Mouse (Mus musculus) liver, embryonic 12.5 days (tissue): Measurements from ENCODE around the gene Snrpc. TPM values are rescaled to one million over a fixed set of nuclear protein-coding genes. Genes with fewer than 3 reads are reported as not detected.
"Not testable (repeated sequence)": the region's sequence is repeated elsewhere in the genome, so short reads cannot be mapped to it uniquely, and the experiment has no call there.

Experiments
- ATAC-seq: fragments of 200-750 bp; cut with Nextera tagmentation; 2 replicates; pipeline ENCODE4 v1.8.0; 2017; ENCODE audit warnings: moderate number of reproducible peaks, mild to moderate bottlenecking, moderate library complexity
- H3K27ac ChIP-seq: fragments of 300-500 bp; sonication (generic); 2 replicates; pipeline ENCODE4 v1.5.1; 2016; ENCODE audit warnings: mild to moderate bottlenecking
- H3K27me3 ChIP-seq: fragments of 300-500 bp; sonication (generic); replicated peaks from 2 replicates; pipeline ENCODE4 v1.6.1; 2016; ENCODE audit warnings: mild to moderate bottlenecking, moderate library complexity
- H3K36me3 ChIP-seq: fragments of 300-500 bp; sonication (generic); 2 replicates; pipeline ENCODE4 v1.6.1; 2016; ENCODE audit warnings: mild to moderate bottlenecking, moderate library complexity
- H3K4me1 ChIP-seq: fragments of 300-500 bp; sonication (generic); 2 replicates; pipeline ENCODE4 v1.6.1; 2016
- H3K4me2 ChIP-seq: fragments of 300-500 bp; sonication (generic); 2 replicates; pipeline ENCODE4 v1.6.1; 2016; ENCODE audit warnings: mild to moderate bottlenecking, moderate library complexity
- H3K4me3 ChIP-seq: fragments of 300-500 bp; sonication (generic); 2 replicates; pipeline ENCODE4 v1.5.1; 2016; ENCODE audit warnings: mild to moderate bottlenecking, moderate library complexity
- H3K9ac ChIP-seq: fragments of 300-500 bp; sonication (generic); 2 replicates; pipeline ENCODE4 v1.6.1; 2016; ENCODE audit warnings: mild to moderate bottlenecking, moderate library complexity
- H3K9me3 ChIP-seq: fragments of 300-500 bp; sonication (generic); replicated peaks from 2 replicates; pipeline ENCODE4 v1.6.1; 2016; ENCODE audit warnings: mild to moderate bottlenecking, moderate library complexity
- WGBS: fragments of 180-500 bp; shearing (Covaris S2); methylation state at CpG from one replicate; pipeline ENCODE4 v1.1.7; 2016; ENCODE audit not compliant: insufficient replicate concordance; 5-methylcytosine and 5-hydroxymethylcytosine counted together
- polyA plus RNA-seq: library from polyadenylated mRNA; unstranded; fragments of >200 nt; fragmentation: Nextera tagmentation; extraction: Ambion mirVana; gene quantifications from 2 replicates; pipeline ENCODE4 v1.2.1, GENCODE M21; 2016

The Snrpc gene
- polyA plus RNA-seq = 200 and 212 TPM in 2 replicates

DNA sequence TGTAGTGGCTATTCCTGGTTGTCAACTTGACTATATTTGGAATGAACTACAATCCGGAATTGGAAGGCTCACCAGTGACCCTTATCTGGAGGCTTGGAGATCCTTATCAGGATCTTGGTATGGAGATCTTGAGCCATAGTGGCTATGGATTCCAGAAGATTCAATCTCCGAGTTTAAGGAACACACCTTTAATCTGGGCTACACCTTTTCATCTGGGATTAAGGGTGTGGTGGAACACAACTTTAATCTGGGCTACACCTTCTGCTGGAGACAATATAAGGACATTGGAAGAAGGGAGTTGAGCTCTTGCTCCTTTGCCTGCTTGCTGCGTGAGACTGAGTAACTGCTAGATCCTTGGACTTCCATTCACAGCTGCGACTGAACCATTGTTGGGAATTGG lies at the start of gene Snrpc:
Snrpc (plus strand) TSS at position 301 of the 400 bp plus-strand sequence.
- not testable (repeated sequence) for H3K27ac ChIP-seq, ATAC-seq
- H3K4me2 ChIP-seq = peak within 1 kb of the TSS; percentile 76

DNA sequence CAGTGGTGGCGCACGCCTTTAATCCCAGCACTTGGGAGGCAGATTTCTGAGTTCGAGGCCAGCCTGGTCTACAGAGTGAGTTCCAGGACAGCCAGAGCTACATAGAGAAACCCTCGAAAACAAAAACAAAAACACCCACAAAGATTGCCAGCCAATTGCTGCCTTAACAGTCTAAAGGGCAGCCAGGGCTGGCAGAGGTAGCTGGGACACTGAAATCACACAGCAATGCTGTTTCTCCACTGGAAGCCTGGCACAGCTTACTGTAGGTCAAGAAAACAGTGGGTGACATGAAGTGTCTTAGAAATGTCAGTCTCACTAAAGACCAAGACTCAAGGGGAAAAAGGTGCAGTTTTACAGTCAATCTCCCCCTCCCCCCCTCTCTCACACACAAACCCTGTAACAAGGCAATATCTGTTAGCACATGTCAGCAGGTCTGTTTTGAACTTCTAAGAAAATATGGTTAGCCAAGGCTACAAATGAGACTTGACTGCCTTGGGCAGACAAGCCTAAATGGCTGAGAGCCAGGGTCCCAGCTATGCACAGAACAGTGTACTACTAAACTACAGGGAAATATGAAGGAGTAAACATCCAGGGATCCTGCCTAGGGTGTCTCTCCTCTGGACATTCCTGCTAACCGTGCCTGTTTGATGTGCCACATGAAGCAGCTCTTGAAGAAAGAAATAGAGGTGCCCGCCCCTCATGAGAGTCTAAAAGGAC lies 49.3 kb upstream of the Snrpc start:
- Histone ChIP-seq H3K27ac (no peak overlapping the region), H3K4me1 (peaks cover 26% of the 10 kb centered on the region), H3K27me3 (no peaks in the 10 kb centered on the region), H3K4me3 (no peak overlapping the region), H3K9me3 (no peaks in the 10 kb centered on the region), H3K9ac (no peak overlapping the region), H3K4me2 (no peak overlapping the region), H3K36me3 (peaks cover 71% of the 10 kb centered on the region)
- 88% methylated on average over 6 of the region's 6 CpGs for WGBS
- ATAC-seq = no peak

More for the DNA sequence above, at the start of gene Snrpc:
- H3K36me3 ChIP-seq = peaks cover 11% of the 10 kb centered on the region
- H3K9ac ChIP-seq, H3K9me3 ChIP-seq, H3K4me3 ChIP-seq: not testable (repeated sequence)
- WGBS = 57% methylated on average over 4 of the region's 4 CpGs
- peaks cover 20% of the 10 kb centered on the region for H3K4me1 ChIP-seq
- peaks cover 34% of the 10 kb centered on the region for H3K27me3 ChIP-seq

DNA sequence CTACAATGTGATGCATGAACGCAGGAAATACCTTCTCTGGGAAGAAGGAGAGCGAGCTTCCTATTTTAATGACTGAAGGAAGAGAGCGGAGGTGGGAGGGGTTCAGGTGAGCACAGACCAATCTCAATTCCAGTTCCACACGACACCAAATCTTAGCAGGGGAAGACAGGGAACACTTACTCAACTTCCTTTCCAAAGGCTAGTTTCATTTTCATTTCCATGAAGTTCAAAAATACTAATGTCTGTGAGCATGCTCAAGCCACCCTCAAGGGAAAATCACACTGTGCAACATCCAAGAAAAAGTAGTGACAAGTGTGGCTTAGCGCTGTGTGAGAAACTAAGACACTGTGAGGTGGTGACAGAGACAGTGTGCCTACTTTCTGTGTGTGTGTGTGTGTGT lies 47.9 kb upstream of the Snrpc start:
- no peaks in the 10 kb centered on the region for H3K9me3 ChIP-seq
- H3K4me1 ChIP-seq = peaks cover 26% of the 10 kb centered on the region
- no peaks in the 10 kb centered on the region for H3K27me3 ChIP-seq
- no peak overlapping the region for H3K4me2 ChIP-seq
- no peak overlapping the region for H3K9ac ChIP-seq
- ATAC-seq = no peak
- WGBS = 84% methylated on average over 5 of the region's 5 CpGs
- H3K27ac ChIP-seq = no peak overlapping the region
- no peak overlapping the region for H3K4me3 ChIP-seq
- H3K36me3 ChIP-seq = peaks cover 64% of the 10 kb centered on the region

DNA sequence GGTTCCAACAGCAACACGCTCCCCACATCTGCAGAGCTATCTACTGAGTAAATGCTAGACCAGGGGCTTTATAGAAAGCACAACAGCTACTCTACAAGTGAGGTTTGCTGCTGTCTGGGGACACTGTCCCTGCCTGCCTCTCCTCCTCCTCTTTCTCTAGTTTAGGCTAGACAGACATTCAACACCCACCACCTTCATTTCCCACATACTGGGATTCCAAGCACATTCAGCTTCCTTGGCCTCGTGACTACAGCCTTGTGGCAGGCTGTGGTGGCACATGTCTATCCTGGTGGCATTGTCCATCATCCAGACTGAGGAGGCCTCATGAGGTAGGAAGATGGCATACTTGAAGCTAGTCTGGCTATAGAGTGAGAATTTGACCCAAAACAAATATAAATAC lies 47.0 kb upstream of the Snrpc start:
- no peak overlapping the region for H3K27ac ChIP-seq
- WGBS = 83% methylated on average over 2 of the region's 2 CpGs
- no peak overlapping the region for H3K4me3 ChIP-seq
- no peak overlapping the region for H3K4me2 ChIP-seq
- no peak for ATAC-seq
- no peaks in the 10 kb centered on the region for H3K27me3 ChIP-seq
- peaks cover 55% of the 10 kb centered on the region for H3K36me3 ChIP-seq
- no peaks in the 10 kb centered on the region for H3K9me3 ChIP-seq
- no peak overlapping the region for H3K9ac ChIP-seq
- H3K4me1 ChIP-seq = peaks cover 28% of the 10 kb centered on the region

DNA sequence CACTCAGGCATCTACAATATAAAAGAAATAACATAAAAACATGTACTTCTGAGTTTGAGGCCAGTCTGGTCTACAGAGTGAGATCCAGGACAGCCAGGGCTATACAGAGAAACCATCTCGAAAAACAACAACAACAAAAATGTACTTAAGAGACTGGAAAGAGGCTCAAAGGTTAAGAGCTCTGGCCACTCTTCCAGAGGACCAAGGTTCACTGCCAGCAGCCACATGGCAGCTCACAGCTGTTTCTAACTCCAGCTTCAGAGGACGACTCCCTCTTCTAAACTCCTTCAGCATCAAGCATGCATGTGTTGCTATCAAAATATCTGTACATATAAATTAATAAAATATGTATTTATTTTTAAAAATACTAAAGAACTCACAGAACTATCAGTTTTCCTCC lies 46.4 kb upstream of the Snrpc start:
- WGBS = 79% methylated on average over 2 of the region's 2 CpGs
- no peak for ATAC-seq
- Histone ChIP-seq H3K4me2 (no peak overlapping the region), H3K9ac (no peak overlapping the region), H3K27ac (no peak overlapping the region), H3K4me3 (no peak overlapping the region), H3K36me3 (peaks cover 49% of the 10 kb centered on the region), H3K9me3 (no peaks in the 10 kb centered on the region), H3K4me1 (peaks cover 34% of the 10 kb centered on the region), H3K27me3 (no peaks in the 10 kb centered on the region)

DNA sequence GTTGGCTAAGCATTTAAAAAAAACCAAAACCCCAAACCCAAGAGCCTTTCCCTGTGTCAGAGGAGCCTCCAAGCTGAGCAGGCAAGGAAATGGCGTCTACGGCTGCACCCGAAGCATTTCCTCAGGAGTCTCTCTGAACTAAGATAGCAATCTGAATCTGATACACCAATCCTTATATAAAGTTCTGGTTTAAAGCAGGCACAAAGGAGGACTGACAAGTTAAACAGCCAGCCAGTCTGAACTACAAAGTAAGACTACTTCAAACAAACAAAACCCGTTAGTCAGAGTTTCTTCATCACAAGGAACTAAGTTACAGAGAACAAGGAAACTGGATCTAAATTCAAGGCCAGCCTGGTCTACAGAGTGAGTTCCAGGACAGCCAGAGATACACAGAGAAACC lies 45.4 kb upstream of the Snrpc start:
- H3K4me3 ChIP-seq = no peak overlapping the region
- H3K4me2 ChIP-seq = no peak overlapping the region
- no peaks in the 10 kb centered on the region for H3K9me3 ChIP-seq
- peaks cover 44% of the 10 kb centered on the region for H3K4me1 ChIP-seq
- H3K27me3 ChIP-seq = no peaks in the 10 kb centered on the region
- 80% methylated on average over 4 of the region's 4 CpGs for WGBS
- H3K27ac ChIP-seq = no peak overlapping the region
- no peak for ATAC-seq
- no peak overlapping the region for H3K9ac ChIP-seq
- H3K36me3 ChIP-seq = peaks cover 48% of the 10 kb centered on the region

DNA sequence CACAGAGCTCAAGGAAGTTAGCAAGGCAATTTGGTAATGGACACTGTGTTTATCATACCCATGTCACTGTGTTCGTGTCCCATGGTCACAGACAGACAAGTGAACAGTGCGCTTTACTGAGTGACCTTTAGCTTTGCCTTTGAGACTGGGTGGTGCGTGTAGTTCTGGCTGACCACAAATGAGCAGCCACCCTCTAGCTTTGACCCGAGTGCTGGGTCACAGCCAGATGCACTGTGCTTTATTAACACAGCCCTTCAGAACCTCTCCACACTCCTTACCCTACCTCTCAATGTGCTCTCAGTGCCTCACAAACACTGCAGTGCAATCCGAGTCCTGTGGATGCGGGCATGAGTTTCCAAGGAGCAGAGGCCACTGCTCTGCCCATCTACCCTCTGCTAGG lies 44.8 kb upstream of the Snrpc start:
- ATAC-seq = no peak
- no peak overlapping the region for H3K27ac ChIP-seq

DNA sequence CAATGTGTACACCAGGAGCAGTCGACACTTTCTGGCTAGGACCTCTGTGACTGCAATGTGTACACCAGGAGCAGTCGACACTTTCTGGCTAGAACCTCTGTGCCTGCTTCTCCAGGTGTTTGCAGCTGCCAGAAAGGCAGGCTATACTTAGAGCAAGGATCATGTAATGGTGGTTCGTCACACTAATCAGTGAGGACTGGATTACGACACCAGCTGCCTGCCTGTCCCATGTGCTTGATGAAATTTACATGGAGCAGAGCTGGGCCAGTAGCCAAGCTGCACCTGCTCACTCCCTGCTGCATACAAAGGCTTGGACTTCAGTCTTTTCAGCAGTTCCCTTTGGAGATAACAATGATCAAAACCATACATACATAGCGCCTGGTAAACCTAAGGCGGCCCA lies 41.2 kb upstream of the Snrpc start:
- H3K4me2 ChIP-seq = peak overlapping the region; percentile 38
- peaks cover 63% of the 10 kb centered on the region for H3K4me1 ChIP-seq
- no peak; the same call in 1 of the 2 replicates for ATAC-seq
- peak overlapping the region; percentile 62 for H3K27ac ChIP-seq
- H3K9me3 ChIP-seq = no peaks in the 10 kb centered on the region; the same call in 1 of the 2 replicates
- no peaks in the 10 kb centered on the region for H3K27me3 ChIP-seq
- peaks cover 23% of the 10 kb centered on the region for H3K36me3 ChIP-seq
- WGBS = 68% methylated on average over 6 of the region's 6 CpGs
- H3K4me3 ChIP-seq = no peak overlapping the region
- H3K9ac ChIP-seq = no peak overlapping the region

More for the DNA sequence above, 44.8 kb upstream of the Snrpc start:
- Histone ChIP-seq H3K9me3 (no peaks in the 10 kb centered on the region), H3K4me1 (peaks cover 50% of the 10 kb centered on the region), H3K4me3 (no peak overlapping the region), H3K27me3 (no peaks in the 10 kb centered on the region), H3K4me2 (no peak overlapping the region), H3K36me3 (peaks cover 48% of the 10 kb centered on the region), H3K9ac (no peak overlapping the region)
- 81% methylated on average over 6 of the region's 6 CpGs for WGBS

DNA sequence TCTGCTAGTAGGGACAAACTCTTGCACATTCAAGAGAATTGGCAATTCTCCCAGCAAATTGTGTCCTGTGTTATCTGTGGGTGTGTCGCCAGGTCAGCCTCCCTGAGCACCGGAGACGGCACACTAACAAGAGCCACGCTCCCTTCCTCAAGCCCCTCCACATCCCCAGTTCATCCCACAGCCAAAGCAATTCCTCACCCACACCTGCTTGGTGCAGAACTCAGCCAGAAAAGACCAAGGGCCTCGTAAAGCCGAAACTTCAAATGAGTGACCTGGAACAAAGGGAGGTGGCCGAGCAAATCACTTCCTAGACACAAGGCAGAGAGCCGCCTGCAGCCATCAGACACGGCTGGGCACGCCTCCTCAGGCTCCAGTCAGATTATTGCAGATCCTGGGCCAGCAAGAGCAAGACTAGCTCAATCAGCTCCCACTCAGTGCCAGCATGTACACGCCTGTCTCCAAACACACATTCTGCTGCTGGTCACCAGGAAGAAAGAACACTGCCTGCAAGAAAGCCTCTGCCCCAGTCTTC lies 40.5 kb upstream of the Snrpc start:
- peaks cover 63% of the 10 kb centered on the region for H3K4me1 ChIP-seq
- 37% methylated on average over 11 of the region's 11 CpGs for WGBS
- H3K4me2 ChIP-seq = peak overlapping the region; percentile 38
- ATAC-seq = no peak
- H3K27ac ChIP-seq = peak overlapping the region; percentile 62
- no peaks in the 10 kb centered on the region for H3K27me3 ChIP-seq
- H3K9me3 ChIP-seq = no peaks in the 10 kb centered on the region; the same call in 1 of the 2 replicates
- H3K4me3 ChIP-seq = no peak overlapping the region
- H3K9ac ChIP-seq = 0 out of 2 replicates have a peak overlapping the region, but pooled peaks have one; percentile 23
- H3K36me3 ChIP-seq = peaks cover 23% of the 10 kb centered on the region

DNA sequence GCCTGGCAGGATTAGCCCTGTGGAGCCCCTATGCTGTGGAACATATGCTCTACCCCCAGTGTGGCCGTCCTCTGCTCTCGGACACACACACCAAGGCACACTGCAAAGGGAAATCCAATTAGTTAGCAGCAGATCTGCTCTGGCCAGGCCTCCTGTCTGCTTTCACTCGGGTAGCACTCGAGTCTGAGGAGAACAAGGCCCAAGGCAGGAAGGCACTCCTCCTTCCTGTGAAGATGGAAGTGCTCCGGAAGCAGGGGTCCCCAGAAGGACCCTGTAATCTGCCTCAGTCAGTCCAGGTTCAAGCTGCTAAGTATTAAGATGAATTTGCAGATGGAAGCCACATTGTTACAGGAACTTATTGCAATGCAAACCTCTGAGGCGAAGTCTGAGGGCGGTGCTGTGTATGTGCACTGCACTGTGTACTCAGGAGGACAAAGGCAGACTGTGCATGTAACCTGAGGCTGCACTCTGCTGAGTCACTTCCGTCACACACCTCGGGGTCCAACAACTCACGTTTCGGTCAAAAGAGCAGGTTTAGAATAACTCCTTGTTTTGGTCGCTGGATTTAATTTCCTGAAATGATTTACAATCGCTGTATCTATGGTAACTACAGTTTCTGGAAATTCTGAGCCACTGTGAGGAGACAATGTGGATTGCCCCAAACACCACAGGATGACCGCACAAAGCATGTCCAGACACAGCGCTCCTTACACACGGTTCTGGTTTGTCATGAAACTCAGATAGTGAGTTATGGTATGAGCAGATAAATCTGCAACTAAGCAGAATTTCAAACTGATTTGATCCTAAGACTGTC lies 38.0 kb upstream of the Snrpc start:
- H3K4me2 ChIP-seq = peak overlapping the region; percentile 30
- peak overlapping the region; percentile 78 for H3K27ac ChIP-seq
- no peak overlapping the region for H3K9ac ChIP-seq
- peaks cover 78% of the 10 kb centered on the region for H3K4me1 ChIP-seq
- WGBS = 24% methylated on average over 16 of the region's 16 CpGs
- no peaks in the 10 kb centered on the region; the same call in 1 of the 2 replicates for H3K9me3 ChIP-seq
- no peaks in the 10 kb centered on the region for H3K27me3 ChIP-seq
- peak; percentile 67 for ATAC-seq
- peaks cover 6% of the 10 kb centered on the region; the same call in 1 of the 2 replicates for H3K36me3 ChIP-seq
- H3K4me3 ChIP-seq = no peak overlapping the region

DNA sequence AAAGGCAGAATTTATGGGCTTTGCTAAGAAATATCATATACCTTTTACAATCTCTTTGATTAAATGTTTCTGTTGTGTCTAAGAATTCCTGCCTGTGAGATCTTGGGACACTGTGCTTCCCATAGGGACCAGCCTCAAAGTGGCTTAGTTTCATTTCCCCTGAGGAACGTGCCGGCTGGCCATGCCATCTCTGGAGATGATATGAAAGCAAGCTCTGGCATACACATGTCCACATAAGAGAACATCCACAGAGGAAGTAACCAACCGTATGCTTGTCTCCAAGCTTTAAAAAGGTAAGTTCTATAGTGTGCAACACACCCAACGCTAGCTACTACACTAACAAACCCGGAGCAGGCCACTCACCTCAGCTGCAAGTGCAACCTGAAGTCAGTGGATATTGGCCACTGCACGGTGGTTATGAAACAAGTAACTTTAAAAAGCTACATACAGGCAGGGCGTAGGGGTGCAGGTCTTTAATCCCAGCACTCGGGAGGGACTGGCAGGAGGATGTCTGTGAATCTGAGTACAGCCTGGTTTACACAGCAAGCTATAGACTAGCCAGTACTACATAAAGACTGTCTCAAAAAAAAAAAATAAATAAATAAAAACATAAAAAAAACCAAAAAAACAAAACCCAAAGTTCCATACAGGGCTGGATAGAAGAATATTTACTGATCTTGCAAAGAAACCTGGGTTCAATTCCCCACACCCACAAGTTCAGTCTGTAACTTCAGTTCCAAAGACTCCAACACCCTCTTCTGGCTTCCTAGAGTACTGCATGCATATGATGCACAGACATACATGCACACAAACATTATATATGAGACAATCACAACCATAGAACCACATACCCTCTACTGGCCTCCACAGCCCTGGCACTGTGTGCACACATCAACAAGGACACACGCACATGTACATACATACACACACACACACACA lies 37.0 kb upstream of the Snrpc start:
- peaks cover 85% of the 10 kb centered on the region for H3K4me1 ChIP-seq
- no peak for ATAC-seq
- H3K9ac ChIP-seq = no peak overlapping the region
- H3K4me3 ChIP-seq = no peak overlapping the region
- H3K4me2 ChIP-seq = no peak overlapping the region
- H3K9me3 ChIP-seq = no peaks in the 10 kb centered on the region; the same call in 1 of the 2 replicates
- peaks cover 6% of the 10 kb centered on the region; the same call in 1 of the 2 replicates for H3K36me3 ChIP-seq
- 71% methylated on average over 9 of the region's 9 CpGs for WGBS
- H3K27me3 ChIP-seq = no peaks in the 10 kb centered on the region
- peak overlapping the region; percentile 42; the same call in 1 of the 2 replicates for H3K27ac ChIP-seq
